Mouse (Mus musculus) myocyte (in vitro differentiated cells): ENCODE data around the gene Tspan5. TPM values are rescaled to one million over a fixed set of nuclear protein-coding genes. Genes with fewer than 3 reads are reported as not detected.

Source experiments
- H3K27me3 ChIP-seq: one replicate; pipeline ENCODE4 v1.6.1; 2011; ENCODE audit not compliant: control insufficient read depth, insufficient read depth, insufficient read length
- H3K36me3 ChIP-seq: one replicate; pipeline ENCODE4 v1.6.1; 2011; ENCODE audit not compliant: control insufficient read depth, insufficient read depth
- H3K4me2 ChIP-seq: one replicate; pipeline ENCODE4 v1.6.1; 2011; ENCODE audit warnings: low read depth, control low read depth
- H3K4me3 ChIP-seq: one replicate; pipeline ENCODE4 v1.5.1; 2011; ENCODE audit warnings: mild to moderate bottlenecking, control low read depth, moderate library complexity
- H3K79me2 ChIP-seq: one replicate; pipeline ENCODE4 v1.6.1; 2011; ENCODE audit not compliant: control insufficient read depth, insufficient read depth
- H3ac ChIP-seq: one replicate; pipeline ENCODE4 v1.6.1; 2011; ENCODE audit not compliant: control insufficient read depth, insufficient read length
- CEBPB ChIP-seq: IDR thresholded peaks from 2 replicates; pipeline ENCODE4 v1.6.1; 2011; ENCODE audit warnings: mild to moderate bottlenecking, moderate library complexity; ENCODE audit not compliant: poor library complexity, insufficient read depth, severe bottlenecking
- E2F4 ChIP-seq: IDR thresholded peaks from one replicate; pipeline ENCODE4 v1.6.1; 2011; ENCODE audit warnings: mild to moderate bottlenecking, control low read depth, moderate library complexity; ENCODE audit not compliant: insufficient read depth
- MAX ChIP-seq: IDR thresholded peaks from one replicate; pipeline ENCODE4 v1.6.1; 2011; ENCODE audit warnings: low read depth, mild to moderate bottlenecking, control low read depth
- MYOD1 ChIP-seq, 3 experiments: IDR thresholded peaks; one replicate each; pipeline ENCODE4 v1.6.1; 2011; ENCODE audit warnings: control low read depth in 2 of 3, low read depth in 2 of 3, mild to moderate bottlenecking in 2 of 3, moderate library complexity in 1 of 3; ENCODE audit not compliant: insufficient read length in 2 of 3, control insufficient read depth in 1 of 3
- MYOG ChIP-seq, 3 experiments: IDR thresholded peaks; one replicate each; pipeline ENCODE4 v1.6.1; 2011; ENCODE audit warnings: control low read depth in 2 of 3, low read depth in 2 of 3, mild to moderate bottlenecking in 2 of 3; ENCODE audit not compliant: insufficient read length in 2 of 3, control insufficient read depth in 1 of 3, insufficient read depth in 1 of 3
- POLR2A ChIP-seq: IDR thresholded peaks from one replicate; pipeline ENCODE4 v1.6.1; 2011; ENCODE audit warnings: low read depth, mild to moderate bottlenecking, control low read depth, moderate library complexity; ENCODE audit not compliant: insufficient read length
- POLR2AphosphoS2 ChIP-seq: IDR thresholded peaks from one replicate; pipeline ENCODE4 v1.6.1; 2011; ENCODE audit warnings: low read depth, control low read depth; ENCODE audit not compliant: insufficient read length
- REST ChIP-seq: IDR thresholded peaks from one replicate; pipeline ENCODE4 v1.6.1; 2011; ENCODE audit warnings: mild to moderate bottlenecking, control low read depth, moderate library complexity; ENCODE audit not compliant: insufficient read depth, insufficient read length
- SRF ChIP-seq: IDR thresholded peaks from one replicate; pipeline ENCODE4 v1.6.1; 2011; ENCODE audit warnings: low read depth; ENCODE audit not compliant: control insufficient read depth, insufficient read length
- TCF12 ChIP-seq: IDR thresholded peaks from one replicate; pipeline ENCODE4 v1.6.1; 2011; ENCODE audit warnings: mild to moderate bottlenecking, control low read depth; ENCODE audit not compliant: poor library complexity, insufficient read depth, severe bottlenecking
- TCF3 ChIP-seq: IDR thresholded peaks from one replicate; pipeline ENCODE4 v1.6.1; 2011; ENCODE audit warnings: low read depth, control low read depth; ENCODE audit not compliant: insufficient read length
- USF1 ChIP-seq: IDR thresholded peaks from one replicate; pipeline ENCODE4 v1.6.1; 2011; ENCODE audit warnings: low read depth, mild to moderate bottlenecking, control low read depth, moderate library complexity
- polyA plus RNA-seq: library from polyadenylated mRNA; unstranded; fragments of >200 nt; fragmentation: generic; extraction: Trizol; gene quantifications from one replicate; pipeline ENCODE4 v1.2.1, GENCODE M21; 2012; ENCODE audit warnings: missing spikeins

Tspan5 gene
- polyA plus RNA-seq, 1 experiment = 16.9 TPM

DNA sequence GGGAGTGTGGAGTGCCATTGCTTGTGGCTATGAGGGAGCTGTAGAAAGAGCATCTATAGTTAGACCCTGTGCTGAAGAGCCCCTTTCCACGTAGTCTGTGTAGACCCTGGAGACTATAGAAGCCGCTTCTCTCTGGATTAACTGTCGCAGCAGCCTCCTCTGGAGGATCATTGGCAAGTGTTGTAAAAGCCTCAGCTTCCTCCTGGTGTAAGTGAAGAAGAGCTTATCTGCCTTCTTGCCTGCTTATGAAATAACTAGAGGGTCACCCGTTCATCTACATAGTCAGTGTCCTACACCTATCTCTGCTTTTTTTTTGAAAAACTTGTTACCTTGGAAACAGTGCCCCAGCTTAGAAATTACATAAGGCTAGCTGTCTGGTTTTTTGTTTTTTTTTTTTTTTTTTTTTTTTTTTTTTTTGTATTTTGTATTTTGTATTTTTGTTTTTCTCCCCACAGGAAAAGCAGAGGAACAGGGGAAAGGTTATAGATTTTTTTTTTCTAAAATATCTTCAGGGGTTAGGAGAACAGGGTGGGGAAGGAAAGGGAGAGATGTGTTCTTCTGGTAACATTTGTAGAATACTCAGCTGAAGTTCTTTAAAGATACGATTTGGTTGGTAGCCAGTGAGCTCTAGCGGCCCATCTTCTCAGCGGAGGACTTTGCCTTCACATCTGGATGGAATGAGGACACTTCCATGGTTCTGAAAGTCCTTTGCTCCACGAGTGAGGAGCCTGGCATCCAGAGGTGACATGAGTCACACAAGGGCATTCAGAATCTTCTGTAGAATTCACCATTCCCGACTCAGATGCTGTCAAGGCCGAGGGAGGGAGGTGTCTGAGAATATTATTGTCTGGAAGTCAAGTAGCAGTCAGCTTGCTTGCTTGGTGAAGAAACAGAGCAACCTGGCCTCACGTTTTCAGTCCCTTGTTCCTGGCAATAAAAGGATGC, 62.4 kb downstream of the Tspan5 start:
- H3K79me2 ChIP-seq = peaks cover 4% of the 10 kb centered on the region
- no peak overlapping the region for H3K4me2 ChIP-seq
- H3K27me3 ChIP-seq = no peaks in the 10 kb centered on the region
- H3K36me3 ChIP-seq = no peaks in the 10 kb centered on the region
- TF ChIP-seq TCF3 = no peak
- no peak for TF ChIP-seq USF1
- TF ChIP-seq CEBPB = no peak
- TF ChIP-seq E2F4 = no peak
- no peak for TF ChIP-seq MYOD1 (IDR thresholded peaks at IDR 0.05; ENCODE audit: control insufficient read depth in 1 of 3, insufficient read length in 2 of 3, low read depth in 2 of 3)
- TF ChIP-seq REST = no peak
- TF ChIP-seq POLR2AphosphoS2 = no peak
- no peak for TF ChIP-seq POLR2A
- TF ChIP-seq SRF = no peak
- TF ChIP-seq MYOG (IDR thresholded peaks at IDR 0.05; ENCODE audit: control insufficient read depth in 1 of 3, insufficient read depth in 1 of 3, insufficient read length in 2 of 3, low read depth in 2 of 3) = no peak
- TF ChIP-seq MAX = no peak
- TF ChIP-seq TCF12 = no peak
- H3K4me3 ChIP-seq = no peak overlapping the region
- H3ac ChIP-seq = no peak overlapping the region

- no peak overlapping the region for H3ac ChIP-seq
- H3K4me2 ChIP-seq = no peak overlapping the region
- no peaks in the 10 kb centered on the region for H3K79me2 ChIP-seq
- H3K27me3 ChIP-seq = no peaks in the 10 kb centered on the region
- no peak for TF ChIP-seq MYOG (IDR thresholded peaks at IDR 0.05; ENCODE audit: control insufficient read depth in 1 of 3, insufficient read depth in 1 of 3, insufficient read length in 2 of 3, low read depth in 2 of 3)
- TF ChIP-seq REST = no peak
- no peak for TF ChIP-seq TCF12
- TF ChIP-seq MYOD1 (IDR thresholded peaks at IDR 0.05; ENCODE audit: control insufficient read depth in 1 of 3, insufficient read length in 2 of 3, low read depth in 2 of 3) = no peak
- no peak for TF ChIP-seq TCF3
- no peak for TF ChIP-seq CEBPB
- no peak for TF ChIP-seq USF1
- no peak for TF ChIP-seq SRF
- TF ChIP-seq MAX = no peak
- TF ChIP-seq E2F4 = no peak
- TF ChIP-seq POLR2A = no peak
- no peak for TF ChIP-seq POLR2AphosphoS2
- no peaks in the 10 kb centered on the region for H3K36me3 ChIP-seq
- H3K4me3 ChIP-seq = no peak overlapping the region
Observed at GRCm38 (mm10) chr3:138807795-138808194, 65.8 kb downstream of the Tspan5 start.

DNA sequence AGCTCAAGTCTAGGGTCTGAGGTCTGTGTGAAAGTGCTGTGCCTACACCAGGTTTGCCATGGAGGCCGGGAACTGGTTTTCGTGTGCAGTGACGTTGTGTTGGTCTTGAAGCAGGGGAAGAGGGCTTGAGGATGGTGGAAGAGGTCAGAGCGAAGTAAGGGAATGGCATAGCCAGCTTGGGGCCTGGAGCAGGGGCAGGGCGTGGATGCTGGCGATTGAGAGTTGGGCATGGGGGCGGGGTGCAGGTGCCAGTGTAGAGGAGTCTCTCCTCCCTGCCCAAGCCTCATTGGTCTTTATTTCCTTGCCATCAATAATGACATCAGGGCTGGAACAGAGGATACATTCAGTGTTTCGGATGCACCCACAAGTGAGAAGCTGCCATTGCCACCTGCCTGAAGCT, 67.5 kb downstream of the Tspan5 start:
- TF ChIP-seq USF1 (no peak), MYOG (IDR thresholded peaks at IDR 0.05; ENCODE audit: control insufficient read depth in 1 of 3, insufficient read depth in 1 of 3, insufficient read length in 2 of 3, low read depth in 2 of 3) (no peak), MAX (no peak), POLR2A (no peak), REST (no peak), TCF3 (no peak), MYOD1 (IDR thresholded peaks at IDR 0.05; ENCODE audit: control insufficient read depth in 1 of 3, insufficient read length in 2 of 3, low read depth in 2 of 3) (no peak), TCF12 (no peak), E2F4 (no peak), SRF (no peak), CEBPB (no peak), POLR2AphosphoS2 (no peak)

GRCm38 (mm10) chr3:138812565-138812964, 70.6 kb downstream of the Tspan5 start:
- no peak overlapping the region for H3ac ChIP-seq

More for the DNA sequence above, 67.5 kb downstream of the Tspan5 start:
- no peak overlapping the region for H3K4me3 ChIP-seq
- H3ac ChIP-seq = no peak overlapping the region
- no peaks in the 10 kb centered on the region for H3K79me2 ChIP-seq
- no peaks in the 10 kb centered on the region for H3K27me3 ChIP-seq
- no peaks in the 10 kb centered on the region for H3K36me3 ChIP-seq
- H3K4me2 ChIP-seq = no peak overlapping the region

More at GRCm38 (mm10) chr3:138812565-138812964, 70.6 kb downstream of the Tspan5 start:
- no peaks in the 10 kb centered on the region for H3K27me3 ChIP-seq
- H3K79me2 ChIP-seq = peaks cover 5% of the 10 kb centered on the region
- TF ChIP-seq E2F4 (no peak), MYOD1 (IDR thresholded peaks at IDR 0.05; ENCODE audit: control insufficient read depth in 1 of 3, insufficient read length in 2 of 3, low read depth in 2 of 3) (no peak), TCF12 (no peak)
- H3K4me3 ChIP-seq = no peak overlapping the region
- H3K36me3 ChIP-seq = no peaks in the 10 kb centered on the region
- no peak overlapping the region for H3K4me2 ChIP-seq
